Mouse (Mus musculus): Measurements from ENCODE around the gene Gm11444. TPM values are rescaled to one million over a fixed set of nuclear protein-coding genes. Genes with fewer than 3 reads are reported as not detected.

Gene Gm11444
- polyA plus RNA-seq, 1 experiment from 2014 or later = not detected

GRCm38 (mm10) chr11:85829520-85830440 is 20.4 kb downstream of the Gm11444 start:
- H3K27me3 ChIP-seq (ENCODE audit: control insufficient read depth, insufficient read depth, low read length) = no peaks in the 10 kb centered on the region
- H3K4me3 ChIP-seq (ENCODE audit: low read depth, low read length) = peak overlapping the region; percentile 27
- H3K4me2 ChIP-seq (replicated peaks; ENCODE audit: low read depth) = peak overlapping the region; percentile 56
- H3K9me3 ChIP-seq (ENCODE audit: control insufficient read depth, low read length) = no peaks in the 10 kb centered on the region
- 13% methylated on average over 58 of the region's 61 CpGs for WGBS
- no peak for DNase-seq (ENCODE audit: low spot score)
- ATAC-seq (ENCODE audit: low FRiP score, low TSS enrichment) = no peak
- peaks cover 8% of the 10 kb centered on the region; the same call in 1 of the 2 replicates for H3K4me1 ChIP-seq (replicated peaks; ENCODE audit: control insufficient read depth, insufficient read depth)
- TF ChIP-seq EP300 (optimal IDR thresholded peaks at IDR 0.05) (no peak), CTCF (IDR thresholded peaks at IDR 0.05; ENCODE audit: low read depth) (no peak; the same call in 1 of the 2 replicates)
- H3K9ac ChIP-seq (ENCODE audit: low read length) = peak overlapping the region; percentile 53
- no peaks in the 10 kb centered on the region for H3K36me3 ChIP-seq (ENCODE audit: control insufficient read depth, insufficient read depth, low read length)
- peak overlapping the region; percentile 63 for H3K27ac ChIP-seq (replicated peaks)

GRCm38 (mm10) chr11:85828691-85829519 is 21.2 kb downstream of the Gm11444 start:
- H3K4me3 ChIP-seq (ENCODE audit: low read depth, low read length) = peak overlapping the region; percentile 13; the same call in 1 of the 2 replicates
- ATAC-seq (ENCODE audit: low FRiP score, low TSS enrichment) (no peak), DNase-seq (ENCODE audit: low spot score) (no peak)
- peak overlapping the region; percentile 56 for H3K4me2 ChIP-seq (replicated peaks; ENCODE audit: low read depth)
- WGBS = 42% methylated on average over 38 of the region's 38 CpGs
- peak overlapping the region; percentile 63; the same call in 1 of the 2 replicates for H3K27ac ChIP-seq (replicated peaks)
- TF ChIP-seq CTCF (IDR thresholded peaks at IDR 0.05; ENCODE audit: low read depth) (no peak), EP300 (optimal IDR thresholded peaks at IDR 0.05) (no peak)
- peaks cover 8% of the 10 kb centered on the region; the same call in 1 of the 2 replicates for H3K4me1 ChIP-seq (replicated peaks; ENCODE audit: control insufficient read depth, insufficient read depth)
- H3K27me3 ChIP-seq (ENCODE audit: control insufficient read depth, insufficient read depth, low read length) = no peaks in the 10 kb centered on the region
- no peaks in the 10 kb centered on the region for H3K9me3 ChIP-seq (ENCODE audit: control insufficient read depth, low read length)
- peak overlapping the region; percentile 31; the same call in 1 of the 2 replicates for H3K9ac ChIP-seq (ENCODE audit: low read length)
- no peaks in the 10 kb centered on the region for H3K36me3 ChIP-seq (ENCODE audit: control insufficient read depth, insufficient read depth, low read length)

GRCm38 (mm10) chr11:85827342-85827741 is 22.8 kb downstream of the Gm11444 start:
- Histone ChIP-seq H3K27ac (replicated peaks) (no peak overlapping the region; the same call in 1 of the 2 replicates), H3K36me3 (ENCODE audit: control insufficient read depth, insufficient read depth, low read length) (no peaks in the 10 kb centered on the region; the same call in 1 of the 2 replicates), H3K4me1 (replicated peaks; ENCODE audit: control insufficient read depth, insufficient read depth) (peaks cover 8% of the 10 kb centered on the region; the same call in 1 of the 2 replicates), H3K4me3 (ENCODE audit: low read depth, low read length) (no peak overlapping the region), H3K27me3 (ENCODE audit: control insufficient read depth, insufficient read depth, low read length) (no peaks in the 10 kb centered on the region), H3K9ac (ENCODE audit: low read length) (no peak overlapping the region), H3K4me2 (replicated peaks; ENCODE audit: low read depth) (no peak overlapping the region), H3K9me3 (ENCODE audit: control insufficient read depth, low read length) (no peaks in the 10 kb centered on the region)
- TF ChIP-seq CTCF (IDR thresholded peaks at IDR 0.05; ENCODE audit: low read depth) (no peak), EP300 (optimal IDR thresholded peaks at IDR 0.05) (no peak)
- no peak for DNase-seq (ENCODE audit: low spot score)
- WGBS = 44% methylated on average over 9 of the region's 9 CpGs
- ATAC-seq (ENCODE audit: low FRiP score, low TSS enrichment) = no peak

GRCm38 (mm10) chr11:85825823-85826222 is 24.3 kb downstream of the Gm11444 start:
- no peaks in the 10 kb centered on the region; the same call in 1 of the 2 replicates for H3K36me3 ChIP-seq (ENCODE audit: control insufficient read depth, insufficient read depth, low read length)
- no peak overlapping the region for H3K4me2 ChIP-seq (replicated peaks; ENCODE audit: low read depth)
- DNase-seq (ENCODE audit: low spot score) = no peak
- H3K4me1 ChIP-seq (replicated peaks; ENCODE audit: control insufficient read depth, insufficient read depth) = peaks cover 4% of the 10 kb centered on the region; the same call in 1 of the 2 replicates
- H3K9me3 ChIP-seq (ENCODE audit: control insufficient read depth, low read length) = no peaks in the 10 kb centered on the region
- no peak for ATAC-seq (ENCODE audit: low FRiP score, low TSS enrichment)
- WGBS = 66% methylated on average over 7 of the region's 7 CpGs
- H3K27ac ChIP-seq (replicated peaks) = no peak overlapping the region
- no peaks in the 10 kb centered on the region for H3K27me3 ChIP-seq (ENCODE audit: control insufficient read depth, insufficient read depth, low read length)
- H3K4me3 ChIP-seq (ENCODE audit: low read depth, low read length) = no peak overlapping the region
- no peak overlapping the region for H3K9ac ChIP-seq (ENCODE audit: low read length)
- TF ChIP-seq EP300 (optimal IDR thresholded peaks at IDR 0.05) (no peak), CTCF (IDR thresholded peaks at IDR 0.05; ENCODE audit: low read depth) (no peak)

- DNase-seq (ENCODE audit: low spot score) = no peak
- H3K4me3 ChIP-seq (ENCODE audit: low read depth, low read length) = no peak overlapping the region
- no peak for TF ChIP-seq EP300 (optimal IDR thresholded peaks at IDR 0.05)
- no peak for TF ChIP-seq CTCF (IDR thresholded peaks at IDR 0.05; ENCODE audit: low read depth)
- no peak for ATAC-seq (ENCODE audit: low FRiP score, low TSS enrichment)
- no peak overlapping the region for H3K9ac ChIP-seq (ENCODE audit: low read length)
- no peaks in the 10 kb centered on the region for H3K9me3 ChIP-seq (ENCODE audit: control insufficient read depth, low read length)
- no peaks in the 10 kb centered on the region for H3K27me3 ChIP-seq (ENCODE audit: control insufficient read depth, insufficient read depth, low read length)
- no peak overlapping the region for H3K27ac ChIP-seq (replicated peaks)
- H3K36me3 ChIP-seq (ENCODE audit: control insufficient read depth, insufficient read depth, low read length) = no peaks in the 10 kb centered on the region; the same call in 1 of the 2 replicates
- H3K4me2 ChIP-seq (replicated peaks; ENCODE audit: low read depth) = no peak overlapping the region
- 82% methylated on average over 10 of the region's 10 CpGs for WGBS
- peaks cover 1% of the 10 kb centered on the region; the same call in 1 of the 2 replicates for H3K4me1 ChIP-seq (replicated peaks; ENCODE audit: control insufficient read depth, insufficient read depth)
Observed at GRCm38 (mm10) chr11:85825031-85825430, 25.1 kb downstream of the Gm11444 start.
